Mouse (Mus musculus): ENCODE measurements at regions not wholly inside any gene's neighbourhood (a gene's known extent, or its start where the extent isn't known, plus 50 kb on each side); places are given as distances from the start of the nearest gene placed in this dataset.

DNA sequence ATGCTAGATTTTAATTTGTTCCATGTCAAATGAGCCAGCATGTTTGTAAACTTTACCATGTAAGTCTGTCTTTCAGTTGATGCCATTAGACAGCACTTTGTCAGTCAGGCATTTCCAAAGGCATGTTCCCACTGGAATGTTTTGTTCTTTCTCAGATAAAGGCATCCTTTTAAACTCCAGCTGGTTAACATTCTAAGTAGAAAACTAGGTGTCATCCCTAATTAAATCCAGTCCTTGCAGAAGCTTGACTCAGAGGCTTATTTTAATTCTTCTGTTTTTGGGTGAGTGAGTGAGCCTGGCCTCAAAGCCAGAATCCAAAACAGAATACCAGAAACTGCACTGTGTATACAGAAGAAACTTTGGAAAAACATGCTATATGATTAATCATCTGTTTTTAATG lies 1253.4 kb downstream of the Pla2g4a start:
- Histone ChIP-seq H3K4me1 (ENCODE audit: insufficient read depth, low read length) (no peaks in the 10 kb centered on the region), H3K36me3 (ENCODE audit: insufficient read depth, low read length) (no peaks in the 10 kb centered on the region), H3K4me3 (ENCODE audit: low read depth, low read length) (no peak overlapping the region), H3K27me3 (ENCODE audit: insufficient read depth, low read length) (no peaks in the 10 kb centered on the region), H3K27ac (ENCODE audit: low read depth, low read length) (no peak overlapping the region), H3K9ac (replicated peaks; ENCODE audit: low read length, poor library complexity, severe bottlenecking) (no peak overlapping the region), H3K4me2 (ENCODE audit: low read depth, low read length, poor library complexity, severe bottlenecking) (no peak overlapping the region), H3K9me3 (ENCODE audit: low read length) (no peaks in the 10 kb centered on the region)
- ATAC-seq (ENCODE audit: low FRiP score) (no peak), DNase-seq (ENCODE audit: low spot score) (no peak)
- no peak for TF ChIP-seq CTCF (IDR thresholded peaks at IDR 0.05)

DNA sequence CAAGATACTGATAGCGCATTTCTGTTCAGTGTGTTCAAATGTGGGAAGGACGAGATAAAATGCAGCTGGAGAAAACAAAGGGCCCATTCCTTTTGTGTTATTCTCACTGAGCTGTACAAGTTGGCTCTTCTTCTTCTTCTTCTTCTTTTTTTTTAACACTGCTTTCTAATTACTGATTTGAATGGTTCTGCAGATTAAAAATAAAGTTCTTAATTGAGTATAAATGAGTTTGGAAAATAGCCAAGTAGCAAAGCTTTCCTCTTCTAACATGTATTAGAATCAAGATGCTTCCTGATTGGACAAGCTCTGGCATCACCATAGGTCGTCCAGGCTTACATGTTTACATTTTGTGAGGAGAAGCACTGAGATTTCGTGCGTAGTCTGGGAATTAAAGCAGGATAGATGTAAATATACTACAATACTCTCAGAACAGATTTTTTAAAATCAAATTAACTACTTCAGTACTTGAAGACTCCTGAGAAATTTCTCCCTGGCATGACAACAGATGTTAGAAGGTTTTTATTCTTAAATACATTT lies 1254.8 kb downstream of the Pla2g4a start:
- H3K4me2 ChIP-seq (ENCODE audit: low read depth, low read length, poor library complexity, severe bottlenecking): no peak overlapping the region
- WGBS: 63% methylated on average over 5 of the region's 5 CpGs
- H3K27ac ChIP-seq (ENCODE audit: low read depth, low read length): no peak overlapping the region
- no peak for ATAC-seq (ENCODE audit: low FRiP score)
- H3K9ac ChIP-seq (replicated peaks; ENCODE audit: low read length, poor library complexity, severe bottlenecking): no peak overlapping the region
- no peaks in the 10 kb centered on the region for H3K36me3 ChIP-seq (ENCODE audit: insufficient read depth, low read length)
- no peak overlapping the region for H3K4me3 ChIP-seq (ENCODE audit: low read depth, low read length)
- H3K9me3 ChIP-seq (ENCODE audit: low read length): no peaks in the 10 kb centered on the region
- no peak for DNase-seq (ENCODE audit: low spot score)
- no peaks in the 10 kb centered on the region for H3K4me1 ChIP-seq (ENCODE audit: insufficient read depth, low read length)
- H3K27me3 ChIP-seq (ENCODE audit: insufficient read depth, low read length): no peaks in the 10 kb centered on the region
- no peak for TF ChIP-seq CTCF (IDR thresholded peaks at IDR 0.05)

DNA sequence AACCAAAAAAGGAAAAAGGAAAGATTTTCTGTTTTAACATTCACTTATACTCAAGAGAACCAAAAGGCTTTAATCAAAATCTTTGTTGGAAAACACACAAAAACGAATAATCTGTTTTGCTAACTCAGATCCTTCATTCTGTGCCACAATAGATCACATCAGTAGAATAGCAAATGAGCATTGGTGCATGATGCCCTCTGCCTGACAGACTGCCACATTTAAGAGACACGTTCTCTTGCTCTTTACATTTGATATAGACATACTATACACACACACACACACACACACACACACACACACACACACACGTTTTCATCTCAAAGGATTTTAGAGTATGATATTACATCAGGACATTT lies 1260.5 kb downstream of the Pla2g4a start:
- Histone ChIP-seq H3K4me1 (ENCODE audit: insufficient read depth, low read length) (no peaks in the 10 kb centered on the region), H3K36me3 (ENCODE audit: insufficient read depth, low read length) (no peaks in the 10 kb centered on the region), H3K4me3 (ENCODE audit: low read depth, low read length) (no peak overlapping the region), H3K27ac (ENCODE audit: low read depth, low read length) (no peak overlapping the region), H3K4me2 (ENCODE audit: low read depth, low read length, poor library complexity, severe bottlenecking) (no peak overlapping the region), H3K9me3 (ENCODE audit: low read length) (no peaks in the 10 kb centered on the region), H3K27me3 (ENCODE audit: insufficient read depth, low read length) (no peaks in the 10 kb centered on the region), H3K9ac (replicated peaks; ENCODE audit: low read length, poor library complexity, severe bottlenecking) (no peak overlapping the region)
- no peak for DNase-seq (ENCODE audit: low spot score)
- TF ChIP-seq CTCF (IDR thresholded peaks at IDR 0.05): peak; percentile 12; the same call in 1 of the 2 replicates
- WGBS: 34% methylated on average over 3 of the region's 3 CpGs
- no peak for ATAC-seq (ENCODE audit: low FRiP score)

DNA sequence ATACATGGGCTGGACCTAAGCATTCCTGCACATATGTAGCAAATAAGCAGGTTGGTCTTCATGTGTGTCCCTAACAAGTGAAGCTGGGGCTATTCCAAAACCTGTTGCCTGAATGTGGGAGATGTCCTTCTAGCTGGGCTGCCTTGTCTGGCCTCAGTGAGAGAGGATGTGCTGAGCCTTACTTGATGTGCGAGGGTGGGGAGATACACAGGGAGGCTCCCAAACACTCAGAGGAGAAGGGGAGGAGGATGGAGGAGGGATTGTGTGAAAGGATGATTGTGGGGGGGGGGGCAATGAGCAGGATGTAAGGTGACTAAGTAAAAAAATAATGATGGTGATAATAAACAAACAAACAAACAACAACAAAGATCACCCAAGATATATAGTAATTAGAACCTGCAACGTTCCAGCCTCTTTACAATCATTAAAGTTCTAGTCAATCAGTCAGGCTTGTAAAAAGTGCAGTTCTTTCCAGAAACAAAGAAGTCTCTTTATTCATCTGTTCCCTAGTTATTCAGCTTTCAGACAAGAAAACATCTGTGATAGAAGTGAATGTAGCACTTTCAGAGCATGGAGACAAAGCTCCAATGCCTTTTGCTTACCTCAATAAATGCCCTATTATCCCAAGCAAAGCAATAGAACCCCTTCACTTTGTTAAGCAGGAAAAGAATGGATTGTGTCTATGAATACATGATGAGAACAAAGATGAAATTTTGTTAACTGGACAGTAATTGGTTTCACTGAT lies 1261.1 kb downstream of the Pla2g4a start:
- no peak overlapping the region for H3K27ac ChIP-seq (ENCODE audit: low read depth, low read length)
- H3K36me3 ChIP-seq (ENCODE audit: insufficient read depth, low read length): no peaks in the 10 kb centered on the region
- WGBS: 58% methylated on average over 2 of the region's 2 CpGs
- H3K27me3 ChIP-seq (ENCODE audit: insufficient read depth, low read length): no peaks in the 10 kb centered on the region
- TF ChIP-seq CTCF (IDR thresholded peaks at IDR 0.05): no peak
- no peak overlapping the region for H3K9ac ChIP-seq (replicated peaks; ENCODE audit: low read length, poor library complexity, severe bottlenecking)
- H3K4me2 ChIP-seq (ENCODE audit: low read depth, low read length, poor library complexity, severe bottlenecking): no peak overlapping the region
- no peak overlapping the region for H3K4me3 ChIP-seq (ENCODE audit: low read depth, low read length)
- DNase-seq (ENCODE audit: low spot score) (no peak), ATAC-seq (ENCODE audit: low FRiP score) (no peak)
- no peaks in the 10 kb centered on the region for H3K4me1 ChIP-seq (ENCODE audit: insufficient read depth, low read length)
- H3K9me3 ChIP-seq (ENCODE audit: low read length): no peaks in the 10 kb centered on the region

DNA sequence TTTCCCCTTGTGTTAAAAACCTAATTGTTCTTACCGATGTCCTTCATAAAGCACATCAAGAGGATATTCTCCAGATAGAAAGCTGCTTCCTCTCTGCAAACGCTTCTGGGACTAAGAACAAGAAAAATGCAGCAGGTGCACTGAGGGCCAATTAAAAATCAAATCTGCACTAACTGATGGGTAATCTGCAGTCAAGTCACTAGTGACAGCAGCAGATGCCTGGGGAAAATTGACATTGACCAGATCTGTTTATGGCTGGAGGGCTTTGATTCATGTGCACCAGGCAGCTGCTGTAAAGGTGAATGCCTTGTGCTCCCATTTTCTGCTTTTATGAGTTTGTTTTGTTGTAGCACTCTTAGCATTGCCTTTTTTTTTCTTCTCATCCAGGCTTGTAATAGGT lies 1271.0 kb downstream of the Pla2g4a start:
- DNase-seq (ENCODE audit: low spot score): peak; percentile 17
- Histone ChIP-seq H3K4me1 (ENCODE audit: insufficient read depth, low read length) (no peaks in the 10 kb centered on the region), H3K9ac (replicated peaks; ENCODE audit: low read length, poor library complexity, severe bottlenecking) (no peak overlapping the region), H3K27me3 (ENCODE audit: insufficient read depth, low read length) (no peaks in the 10 kb centered on the region), H3K4me3 (ENCODE audit: low read depth, low read length) (no peak overlapping the region), H3K9me3 (ENCODE audit: low read length) (no peaks in the 10 kb centered on the region), H3K4me2 (ENCODE audit: low read depth, low read length, poor library complexity, severe bottlenecking) (no peak overlapping the region), H3K27ac (ENCODE audit: low read depth, low read length) (no peak overlapping the region), H3K36me3 (ENCODE audit: insufficient read depth, low read length) (no peaks in the 10 kb centered on the region)
- 19% methylated on average over 2 of the region's 2 CpGs for WGBS
- TF ChIP-seq CTCF (IDR thresholded peaks at IDR 0.05): no peak
- ATAC-seq (ENCODE audit: low FRiP score): no peak

DNA sequence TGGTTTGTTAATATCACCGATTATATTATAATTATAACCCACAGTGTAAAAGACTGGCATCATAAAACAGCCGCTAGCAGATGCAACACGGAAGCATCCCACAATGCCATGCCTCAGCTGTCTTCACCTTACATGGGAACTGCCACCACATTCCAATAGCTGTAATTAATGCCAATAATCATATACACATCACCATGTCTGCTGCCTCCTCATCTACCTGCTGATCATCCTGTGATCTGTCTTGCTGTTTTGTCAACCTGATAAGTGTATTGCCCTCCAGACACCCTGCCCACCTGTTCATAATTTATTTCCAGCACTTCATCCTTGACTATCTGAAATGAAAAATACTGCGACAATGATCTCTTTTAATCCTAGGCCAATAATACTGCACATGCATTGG lies 1271.5 kb downstream of the Pla2g4a start:
- Histone ChIP-seq H3K4me2 (ENCODE audit: low read depth, low read length, poor library complexity, severe bottlenecking) (no peak overlapping the region), H3K36me3 (ENCODE audit: insufficient read depth, low read length) (no peaks in the 10 kb centered on the region), H3K9me3 (ENCODE audit: low read length) (no peaks in the 10 kb centered on the region), H3K4me1 (ENCODE audit: insufficient read depth, low read length) (no peaks in the 10 kb centered on the region), H3K4me3 (ENCODE audit: low read depth, low read length) (no peak overlapping the region), H3K27ac (ENCODE audit: low read depth, low read length) (no peak overlapping the region), H3K27me3 (ENCODE audit: insufficient read depth, low read length) (no peaks in the 10 kb centered on the region), H3K9ac (replicated peaks; ENCODE audit: low read length, poor library complexity, severe bottlenecking) (no peak overlapping the region)
- ATAC-seq (ENCODE audit: low FRiP score) (no peak), DNase-seq (ENCODE audit: low spot score) (no peak)
- TF ChIP-seq CTCF (IDR thresholded peaks at IDR 0.05): no peak
- WGBS: 75% methylated on average over 4 of the region's 4 CpGs

All from midbrain, postnatal 0 days (tissue).